Mouse (Mus musculus): Measurements from ENCODE around the gene Ccnk.
A peak's percentile ranks its signal among the peaks of the same experiment; 100 is the strongest.

The Ccnk gene

GRCm38 (mm10) chr12:108226216-108226615 lies 46.8 kb downstream of the Ccnk start:
- DNase-seq = no peak

GRCm38 (mm10) chr12:108226941-108227340 lies 47.6 kb downstream of the Ccnk start:
- no peak for DNase-seq

- no peak for DNase-seq
These were observed 48.1 kb downstream of the Ccnk start for GRCm38 (mm10) chr12:108227527-108227926.

GRCm38 (mm10) chr12:108230077-108230476 lies 50.7 kb downstream of the Ccnk start:
- no peak for DNase-seq

- DNase-seq = peak; percentile 67 to 70
These were observed 51.7 kb downstream of the Ccnk start for GRCm38 (mm10) chr12:108230821-108231794.

GRCm38 (mm10) chr12:108231901-108232300 lies 52.5 kb downstream of the Ccnk start:
- DNase-seq = no peak

GRCm38 (mm10) chr12:108233736-108234135 lies 54.4 kb downstream of the Ccnk start:
- DNase-seq = no peak

- DNase-seq = no peak
These were observed 55.6 kb downstream of the Ccnk start for GRCm38 (mm10) chr12:108234832-108235602.

- DNase-seq = no peak
These were observed 56.7 kb downstream of the Ccnk start for GRCm38 (mm10) chr12:108235976-108236555.

- DNase-seq = peak in 1 of 2 experiments; percentile 50
These were observed 58.1 kb downstream of the Ccnk start for GRCm38 (mm10) chr12:108237300-108238006.

- no peak for DNase-seq
These were observed 59.1 kb downstream of the Ccnk start for GRCm38 (mm10) chr12:108238395-108239035.

- peak; percentile 62 to 65 for DNase-seq
These were observed 60.1 kb downstream of the Ccnk start for GRCm38 (mm10) chr12:108239441-108239840.

GRCm38 (mm10) chr12:108240401-108240890 lies 61.1 kb downstream of the Ccnk start:
- DNase-seq = no peak

- DNase-seq = no peak
These were observed 61.7 kb downstream of the Ccnk start for GRCm38 (mm10) chr12:108240953-108241588.

GRCm38 (mm10) chr12:108241626-108242025 lies 62.2 kb downstream of the Ccnk start:
- no peak for DNase-seq

GRCm38 (mm10) chr12:108242243-108242745 lies 62.9 kb downstream of the Ccnk start:
- no peak for DNase-seq

- peak; percentile 81 to 83 for DNase-seq
These were observed 65.4 kb downstream of the Ccnk start for GRCm38 (mm10) chr12:108244778-108245177.

- DNase-seq = no peak
These were observed 66.2 kb downstream of the Ccnk start for GRCm38 (mm10) chr12:108245579-108245978.

- DNase-seq = no peak
These were observed 67.6 kb downstream of the Ccnk start for GRCm38 (mm10) chr12:108246759-108247500.

- DNase-seq = no peak
These were observed 69.6 kb downstream of the Ccnk start for GRCm38 (mm10) chr12:108249019-108249418.

All from lung, postnatal 4 days (tissue).